Mouse (Mus musculus) lung, postnatal 10 days (tissue): ENCODE measurements around the gene Gm3336.

Source experiments
- DNase-seq: peaks from one replicate; pipeline ENCODE4 v3.0.0; 2021

The Gm3336 gene

GRCm38 (mm10) chr8:70718297-70718696 is at the start of gene Gm3336:
Gm3336 (plus strand) TSS chr8:70718543.
- peak; percentile 71 for DNase-seq

- peak; percentile 75 for DNase-seq
Measured at GRCm38 (mm10) chr8:70671615-70672324, 46.6 kb upstream of the Gm3336 start.

GRCm38 (mm10) chr8:70672325-70673078 is 45.8 kb upstream of the Gm3336 start:
- peak; percentile 17 for DNase-seq

- DNase-seq, result peak; percentile 98
Measured at GRCm38 (mm10) chr8:70673079-70673856, 45.1 kb upstream of the Gm3336 start, which contains the start of gene Lsm4. Lsm4 (plus strand) TSS chr8:70673248.

- no peak for DNase-seq
Measured at GRCm38 (mm10) chr8:70674109-70674508, 44.2 kb upstream of the Gm3336 start.

GRCm38 (mm10) chr8:70674716-70675115 is 43.6 kb upstream of the Gm3336 start:
- DNase-seq, result no peak

GRCm38 (mm10) chr8:70675336-70675735 is 43.0 kb upstream of the Gm3336 start:
- DNase-seq, result peak; percentile 49

- DNase-seq, result no peak
Measured at GRCm38 (mm10) chr8:70677451-70678080, 40.8 kb upstream of the Gm3336 start.

- DNase-seq, result no peak
Measured at GRCm38 (mm10) chr8:70678679-70679078, 39.7 kb upstream of the Gm3336 start.

- no peak for DNase-seq
Measured at GRCm38 (mm10) chr8:70679404-70679803, 38.9 kb upstream of the Gm3336 start.

GRCm38 (mm10) chr8:70680039-70680438 is 38.3 kb upstream of the Gm3336 start:
- DNase-seq, result no peak

- DNase-seq, result no peak
Measured at GRCm38 (mm10) chr8:70681410-70681809, 36.9 kb upstream of the Gm3336 start.

GRCm38 (mm10) chr8:70682193-70682592 is 36.1 kb upstream of the Gm3336 start:
- DNase-seq, result peak; percentile 93

GRCm38 (mm10) chr8:70682692-70683091 is 35.7 kb upstream of the Gm3336 start:
- no peak for DNase-seq

- DNase-seq, result no peak
Measured at GRCm38 (mm10) chr8:70684291-70684690, 34.1 kb upstream of the Gm3336 start.

GRCm38 (mm10) chr8:70687576-70687975 is 30.8 kb upstream of the Gm3336 start:
- peak; percentile 87 for DNase-seq

- no peak for DNase-seq
Measured at GRCm38 (mm10) chr8:70688136-70688535, 30.2 kb upstream of the Gm3336 start.

- DNase-seq, result no peak
Measured at GRCm38 (mm10) chr8:70689892-70690390, 28.4 kb upstream of the Gm3336 start.

GRCm38 (mm10) chr8:70691230-70691629 is 27.1 kb upstream of the Gm3336 start:
- no peak for DNase-seq

GRCm38 (mm10) chr8:70691727-70692231 is 26.6 kb upstream of the Gm3336 start:
- DNase-seq, result no peak

GRCm38 (mm10) chr8:70693636-70694035 is 24.7 kb upstream of the Gm3336 start:
- no peak for DNase-seq

- DNase-seq, result peak; percentile 70
Measured at GRCm38 (mm10) chr8:70695318-70696018, 22.9 kb upstream of the Gm3336 start.
